Mouse (Mus musculus): ENCODE data around the gene Amz2. TPM values are rescaled to one million over a fixed set of nuclear protein-coding genes. Genes with fewer than 3 reads are reported as not detected.
A peak's percentile ranks its signal among the peaks of the same experiment; 100 is the strongest.

Amz2 gene
- total and polyA plus RNA-seq, 2 experiments: 10.8 to 13.3 TPM

DNA sequence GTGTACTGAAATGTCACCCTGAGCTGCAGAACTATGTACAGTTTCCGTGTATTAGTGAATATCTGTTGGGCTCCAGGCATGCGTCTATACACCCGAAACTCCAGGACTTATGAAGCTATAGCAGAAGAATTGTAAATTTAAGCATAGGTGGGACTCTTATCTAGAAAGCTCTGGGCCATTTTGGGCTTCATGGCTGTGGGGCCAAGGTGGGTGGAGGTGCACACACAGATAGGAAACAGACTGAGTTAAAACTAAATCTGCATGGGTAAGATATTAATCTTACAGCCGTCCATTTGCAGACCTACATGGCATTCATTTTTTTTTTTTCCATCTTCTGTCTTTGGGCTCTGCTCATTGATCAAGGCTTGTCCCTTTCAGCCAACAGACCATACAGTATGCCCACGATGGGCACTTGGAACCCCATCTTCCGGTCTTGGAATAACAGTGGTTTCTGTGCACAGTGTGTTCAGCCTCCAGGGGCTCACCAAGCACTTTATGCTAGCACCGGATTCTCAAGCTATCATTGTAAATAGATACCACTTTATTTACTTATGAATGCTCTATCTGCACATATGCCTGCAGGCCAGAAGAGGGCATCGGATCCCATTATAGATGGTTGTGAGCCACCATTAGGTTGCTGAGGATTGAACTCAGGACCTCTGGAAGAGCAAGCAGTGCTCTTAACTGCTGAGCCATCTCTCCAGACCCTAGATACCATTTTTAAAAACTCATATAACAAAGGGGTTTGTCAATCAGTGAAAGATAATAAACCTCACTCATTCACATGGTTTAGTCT lies 17.9 kb downstream of the Amz2 start:
- DNase-seq (ENCODE audit: extremely low read depth, low read depth, low spot score): no peak
- Histone ChIP-seq H3K27me3 (ENCODE audit: control insufficient read depth, insufficient read depth, low read length) (no peaks in the 10 kb centered on the region), H3K4me1 (ENCODE audit: control insufficient read depth, insufficient read depth, low read length) (0 out of 2 replicates have a peak, but pooled peaks cover under 1% of the 10 kb centered on the region), H3K79me2 (ENCODE audit: control insufficient read depth, insufficient read depth, low read length) (no peaks in the 10 kb centered on the region), H3K27ac (replicated peaks; ENCODE audit: insufficient read depth, low read depth, low read length) (no peak overlapping the region), H3K4me3 (ENCODE audit: insufficient read depth, low read depth, low read length) (no peak overlapping the region), H3K36me3 (ENCODE audit: control insufficient read depth, insufficient read depth, low read length) (no peaks in the 10 kb centered on the region), H3K9ac (ENCODE audit: low read depth, low read length) (no peak overlapping the region)
- 93% methylated on average over 8 of the region's 8 CpGs for WGBS
- TF ChIP-seq POLR2A (IDR thresholded peaks at IDR 0.05; ENCODE audit: extremely low read depth, insufficient read depth, low read length): no peak

- no peak for DNase-seq (ENCODE audit: extremely low read depth, low read depth, low spot score)
- Histone ChIP-seq H3K4me1 (ENCODE audit: control insufficient read depth, insufficient read depth, low read length) (0 out of 2 replicates have a peak, but pooled peaks cover 2% of the 10 kb centered on the region), H3K36me3 (ENCODE audit: control insufficient read depth, insufficient read depth, low read length) (no peaks in the 10 kb centered on the region), H3K4me3 (ENCODE audit: insufficient read depth, low read depth, low read length) (no peak overlapping the region), H3K27ac (replicated peaks; ENCODE audit: insufficient read depth, low read depth, low read length) (no peak overlapping the region), H3K79me2 (ENCODE audit: control insufficient read depth, insufficient read depth, low read length) (no peaks in the 10 kb centered on the region), H3K27me3 (ENCODE audit: control insufficient read depth, insufficient read depth, low read length) (no peaks in the 10 kb centered on the region), H3K9ac (ENCODE audit: low read depth, low read length) (no peak overlapping the region)
- 70% methylated on average over 7 of the region's 7 CpGs for WGBS
- TF ChIP-seq CTCF (IDR thresholded peaks at IDR 0.05; ENCODE audit: low read depth, low read length) (peak; percentile 61), POLR2A (IDR thresholded peaks at IDR 0.05; ENCODE audit: extremely low read depth, insufficient read depth, low read length) (no peak)
Measured at GRCm38 (mm10) chr11:109444600-109444999, 18.9 kb downstream of the Amz2 start.

GRCm38 (mm10) chr11:109445438-109446035 lies 19.8 kb downstream of the Amz2 start:
- Histone ChIP-seq H3K4me1 (ENCODE audit: control insufficient read depth, insufficient read depth, low read length) (0 out of 2 replicates have a peak, but pooled peaks cover 2% of the 10 kb centered on the region), H3K9ac (ENCODE audit: low read depth, low read length) (no peak overlapping the region), H3K27ac (replicated peaks; ENCODE audit: insufficient read depth, low read depth, low read length) (no peak overlapping the region), H3K79me2 (ENCODE audit: control insufficient read depth, insufficient read depth, low read length) (no peaks in the 10 kb centered on the region), H3K36me3 (ENCODE audit: control insufficient read depth, insufficient read depth, low read length) (no peaks in the 10 kb centered on the region), H3K4me3 (ENCODE audit: insufficient read depth, low read depth, low read length) (no peak overlapping the region), H3K27me3 (ENCODE audit: control insufficient read depth, insufficient read depth, low read length) (no peaks in the 10 kb centered on the region)
- DNase-seq (ENCODE audit: extremely low read depth, low read depth, low spot score): peak; percentile 53
- peak; percentile 61 for TF ChIP-seq CTCF (IDR thresholded peaks at IDR 0.05; ENCODE audit: low read depth, low read length)
- no peak for TF ChIP-seq POLR2A (IDR thresholded peaks at IDR 0.05; ENCODE audit: extremely low read depth, insufficient read depth, low read length)
- 46% methylated on average over 13 of the region's 13 CpGs for WGBS

- Histone ChIP-seq H3K27ac (replicated peaks; ENCODE audit: insufficient read depth, low read depth, low read length) (no peak overlapping the region), H3K4me1 (ENCODE audit: control insufficient read depth, insufficient read depth, low read length) (0 out of 2 replicates have a peak, but pooled peaks cover 2% of the 10 kb centered on the region), H3K9ac (ENCODE audit: low read depth, low read length) (no peak overlapping the region), H3K27me3 (ENCODE audit: control insufficient read depth, insufficient read depth, low read length) (no peaks in the 10 kb centered on the region), H3K36me3 (ENCODE audit: control insufficient read depth, insufficient read depth, low read length) (peaks cover 12% of the 10 kb centered on the region; the same call in 1 of the 2 replicates), H3K79me2 (ENCODE audit: control insufficient read depth, insufficient read depth, low read length) (no peaks in the 10 kb centered on the region), H3K4me3 (ENCODE audit: insufficient read depth, low read depth, low read length) (no peak overlapping the region)
- no peak for DNase-seq (ENCODE audit: extremely low read depth, low read depth, low spot score)
- WGBS: 90% methylated on average over 11 of the region's 11 CpGs
- TF ChIP-seq CTCF (IDR thresholded peaks at IDR 0.05; ENCODE audit: low read depth, low read length) (no peak), POLR2A (IDR thresholded peaks at IDR 0.05; ENCODE audit: extremely low read depth, insufficient read depth, low read length) (no peak)
Measured at GRCm38 (mm10) chr11:109451169-109451568, 25.4 kb downstream of the Amz2 start.

- no peaks in the 10 kb centered on the region; the same call in 1 of the 2 replicates for H3K79me2 ChIP-seq (ENCODE audit: control insufficient read depth, insufficient read depth, low read length)
- TF ChIP-seq CTCF (IDR thresholded peaks at IDR 0.05; ENCODE audit: low read depth, low read length) (no peak), POLR2A (IDR thresholded peaks at IDR 0.05; ENCODE audit: extremely low read depth, insufficient read depth, low read length) (no peak)
- H3K27me3 ChIP-seq (ENCODE audit: control insufficient read depth, insufficient read depth, low read length): no peaks in the 10 kb centered on the region
- H3K27ac ChIP-seq (replicated peaks; ENCODE audit: insufficient read depth, low read depth, low read length): no peak overlapping the region
- H3K9ac ChIP-seq (ENCODE audit: low read depth, low read length): no peak overlapping the region
- WGBS: 94% methylated on average over 5 of the region's 5 CpGs
- H3K4me3 ChIP-seq (ENCODE audit: insufficient read depth, low read depth, low read length): no peak overlapping the region
- H3K4me1 ChIP-seq (ENCODE audit: control insufficient read depth, insufficient read depth, low read length): no peaks in the 10 kb centered on the region
- no peak for DNase-seq (ENCODE audit: extremely low read depth, low read depth, low spot score)
- H3K36me3 ChIP-seq (ENCODE audit: control insufficient read depth, insufficient read depth, low read length): peaks cover 16% of the 10 kb centered on the region; the same call in 1 of the 2 replicates
Measured at GRCm38 (mm10) chr11:109456261-109456660, 30.5 kb downstream of the Amz2 start.
